ENCODE assay signal across 9 mouse cellular contexts in the genomic region with DNA sequence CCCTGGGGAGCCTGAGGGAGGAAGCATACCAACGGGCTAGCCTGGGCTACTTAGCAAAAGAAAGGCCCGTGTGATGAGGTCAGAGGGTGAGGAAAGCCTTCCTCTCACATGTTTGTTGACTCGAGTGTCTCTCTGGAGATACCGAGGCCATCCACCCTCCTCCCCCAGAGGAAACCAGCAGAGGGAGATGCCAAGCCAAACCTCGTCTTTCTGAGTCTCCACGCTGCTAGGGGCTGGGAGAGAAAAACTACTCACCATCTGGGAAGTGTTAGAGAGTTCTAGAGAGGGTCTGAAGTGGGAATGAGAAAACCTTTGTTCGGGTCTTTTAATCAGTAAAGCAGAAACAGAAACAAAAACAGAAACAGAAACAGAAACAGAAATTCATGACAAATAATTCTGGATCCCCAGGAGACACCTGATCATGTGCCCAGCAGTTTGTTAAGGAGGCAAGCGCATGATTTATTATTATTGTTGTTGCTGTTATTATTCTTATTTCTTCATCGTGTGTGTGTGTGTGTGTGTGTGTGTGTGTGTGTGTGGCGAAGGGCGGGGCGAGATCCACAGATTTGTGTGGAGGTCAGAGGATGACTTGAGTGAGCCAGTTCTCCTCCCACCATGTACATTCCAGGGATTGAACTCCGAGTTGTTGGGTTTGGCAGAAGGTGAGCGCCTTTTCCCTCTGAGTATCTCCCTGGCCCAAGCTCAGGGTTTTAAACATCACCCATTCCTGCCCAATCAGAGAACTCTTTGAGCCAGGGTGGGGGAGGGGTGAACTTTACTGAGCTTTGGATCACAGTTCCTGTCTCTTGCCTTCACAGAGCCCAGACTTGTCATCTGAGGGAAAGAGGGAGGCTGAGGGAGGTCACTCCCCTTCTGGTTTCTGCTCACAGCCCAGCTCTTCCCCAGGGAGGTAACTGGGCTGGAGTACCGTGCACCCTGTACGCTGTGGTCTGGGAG.
DNase-seq lines count a peak whose midpoint lies in the region.
"Had no signal": no experiment of that assay in that cellular context is flagged by ENCODE, and none has a peak within 500 bp of the region (broad histone marks: within the 10 kb centered on the region; RNA-seq: fewer than 3 reads in every experiment).

No protein-coding gene starts in this region.

- H3K79me2 ChIP-seq in macrophage (ENCODE audit: inconsistent target) = no peaks in the 10 kb centered on the region

- DNase-seq in urinary bladder, postnatal 14 days (ENCODE audit: low spot score) = peak; percentile 65
- no peak for DNase-seq in urinary bladder, postnatal 10 days (ENCODE audit: low spot score)
- DNase-seq in gastrocnemius, postnatal 14 days = peak; percentile 50
- DNase-seq in kidney, adult 8-10 months = peak; percentile 32 to 37
- DNase-seq in cerebellum, adult 11-12 months = no peak
- DNase-seq in layer of hippocampus, adult 8-10 months (ENCODE audit: low spot score in 2 of 2) = no peak
- DNase-seq in left cerebral cortex, postnatal 14 days (ENCODE audit: low spot score in 2 of 2) = no peak

- intact Hi-C loops in gastrocnemius, postnatal 14 days (cut with DNase I; ENCODE audit: low total_unique reads) = no loop called here
- intact Hi-C loops in left cerebral cortex, postnatal 14 days (cut with DNase I) = no loop called here

- WGBS in macrophage (ENCODE audit: missing documents) = 64% methylated on average over 16 of the region's 16 CpGs

- H3K27ac ChIP-seq in macrophage = peak overlapping the region; percentile 13; the same call in 1 of the 2 replicates
- H3K27ac ChIP-seq: midbrain, embryonic 12.5 days had no signal

- H3K4me3 ChIP-seq in macrophage (ENCODE audit: inconsistent target) = no peak overlapping the region
- H3K4me3 ChIP-seq: midbrain, embryonic 12.5 days had no signal

- H3K36me3 ChIP-seq in macrophage (ENCODE audit: inconsistent target) = no peaks in the 10 kb centered on the region
- H3K36me3 ChIP-seq: midbrain, embryonic 12.5 days had no signal

Comparison
In these comparisons a context has a peak if more than half of its experiments do, and no peak if none do; other contexts are left out.
1. DNase-seq: peak in urinary bladder, postnatal 14 days (single experiment), gastrocnemius, postnatal 14 days (single experiment) and kidney, adult 8-10 months (2 of 2); none in urinary bladder, postnatal 10 days (single experiment), cerebellum, adult 11-12 months (single experiment), layer of hippocampus, adult 8-10 months (0 of 2) and left cerebral cortex, postnatal 14 days (0 of 2).